Mouse (Mus musculus) 3134 (cell line): ENCODE results near the gene Fuz.
A peak's percentile ranks its signal among the peaks of the same experiment; 100 is the strongest.

Experiments used
- DNase-seq: peaks from one replicate; pipeline ENCODE4 v3.0.0-alpha.2; 2011; ENCODE audit warnings: low spot score; ENCODE audit not compliant: insufficient read length; ENCODE audit errors: extremely low read depth

Gene Fuz

DNA sequence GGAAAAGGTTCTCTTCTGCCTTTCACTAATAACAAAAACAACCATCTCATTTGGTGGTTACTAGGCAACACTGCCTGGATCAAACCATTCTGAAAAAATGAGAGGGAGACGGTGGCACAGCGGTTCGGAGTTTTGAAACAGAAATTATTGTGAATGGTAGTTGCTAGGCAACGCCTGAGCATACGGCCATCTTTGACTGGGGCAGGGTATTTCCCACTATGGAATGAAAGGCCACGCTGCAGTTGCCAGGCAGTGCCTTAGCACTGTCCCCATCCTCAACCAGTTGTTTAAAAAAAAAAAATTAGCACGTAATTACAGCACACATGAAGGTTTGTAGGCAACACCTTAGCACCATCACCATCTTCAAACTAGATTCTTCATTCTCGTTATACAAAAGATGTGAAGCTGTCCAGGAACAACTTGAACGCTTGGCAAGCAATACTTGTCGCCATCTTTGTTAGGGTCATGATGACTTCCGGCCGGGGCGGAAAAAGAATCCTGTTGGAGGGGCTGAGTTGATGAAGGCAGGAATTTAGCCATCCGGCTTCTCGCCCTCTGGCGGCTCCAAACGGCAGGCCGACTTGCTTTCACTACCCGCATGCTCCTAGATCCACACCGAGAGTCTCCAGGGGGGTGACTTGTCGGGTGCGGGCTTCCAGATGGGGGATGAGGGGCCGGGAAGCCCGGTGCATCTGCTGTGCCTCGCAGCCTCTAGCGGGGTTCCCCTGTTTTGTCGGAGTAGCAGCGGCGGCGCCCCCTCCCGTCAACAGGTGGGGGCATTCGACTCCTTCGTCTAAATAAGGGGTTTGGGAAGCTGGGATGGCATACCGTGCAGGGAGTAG, at the start of gene Fuz:
Fuz (plus strand) TSS at position 487 of the 842 bp plus-strand sequence.
- DNase-seq: peak; percentile 83

DNA sequence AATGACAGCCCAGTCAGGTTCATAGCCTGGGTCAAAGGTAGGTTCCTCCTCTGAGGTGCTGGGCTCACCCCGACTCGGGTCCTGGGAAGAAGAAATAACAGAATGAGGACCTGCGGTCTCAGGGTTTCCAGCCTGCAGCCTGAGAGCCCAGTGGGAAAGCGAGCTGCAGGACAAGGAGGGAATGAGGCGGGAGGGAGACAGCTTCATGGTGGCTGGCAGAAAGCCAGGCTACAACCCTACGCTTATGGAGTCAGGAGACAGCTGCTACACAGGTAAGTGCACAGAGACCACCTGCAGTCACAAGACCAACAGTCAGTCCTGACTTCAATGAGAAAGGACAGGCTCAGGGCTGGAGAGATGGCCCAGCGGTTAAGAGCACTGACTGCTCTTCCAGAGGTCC, 49.1 kb upstream of the Fuz start:
- DNase-seq: no peak

DNA sequence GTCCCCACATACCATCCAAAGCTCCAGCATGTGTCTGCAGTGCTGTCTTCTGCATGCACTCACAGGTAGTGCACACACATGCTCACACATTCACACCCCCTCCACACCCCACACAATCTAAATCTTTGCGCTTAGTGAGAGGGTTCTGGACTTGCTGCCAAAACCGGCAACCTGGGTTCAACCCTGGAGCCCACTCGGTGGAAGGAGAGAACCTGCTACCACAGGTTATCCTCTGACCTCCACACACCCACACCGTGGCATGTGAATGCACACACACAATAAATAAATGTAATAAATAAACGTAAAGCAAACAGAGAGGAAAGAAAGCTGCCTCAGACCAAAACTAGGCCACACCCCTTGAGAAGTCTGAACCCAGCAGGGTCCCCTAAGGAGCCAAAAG, 48.1 kb upstream of the Fuz start:
- no peak for DNase-seq

DNA sequence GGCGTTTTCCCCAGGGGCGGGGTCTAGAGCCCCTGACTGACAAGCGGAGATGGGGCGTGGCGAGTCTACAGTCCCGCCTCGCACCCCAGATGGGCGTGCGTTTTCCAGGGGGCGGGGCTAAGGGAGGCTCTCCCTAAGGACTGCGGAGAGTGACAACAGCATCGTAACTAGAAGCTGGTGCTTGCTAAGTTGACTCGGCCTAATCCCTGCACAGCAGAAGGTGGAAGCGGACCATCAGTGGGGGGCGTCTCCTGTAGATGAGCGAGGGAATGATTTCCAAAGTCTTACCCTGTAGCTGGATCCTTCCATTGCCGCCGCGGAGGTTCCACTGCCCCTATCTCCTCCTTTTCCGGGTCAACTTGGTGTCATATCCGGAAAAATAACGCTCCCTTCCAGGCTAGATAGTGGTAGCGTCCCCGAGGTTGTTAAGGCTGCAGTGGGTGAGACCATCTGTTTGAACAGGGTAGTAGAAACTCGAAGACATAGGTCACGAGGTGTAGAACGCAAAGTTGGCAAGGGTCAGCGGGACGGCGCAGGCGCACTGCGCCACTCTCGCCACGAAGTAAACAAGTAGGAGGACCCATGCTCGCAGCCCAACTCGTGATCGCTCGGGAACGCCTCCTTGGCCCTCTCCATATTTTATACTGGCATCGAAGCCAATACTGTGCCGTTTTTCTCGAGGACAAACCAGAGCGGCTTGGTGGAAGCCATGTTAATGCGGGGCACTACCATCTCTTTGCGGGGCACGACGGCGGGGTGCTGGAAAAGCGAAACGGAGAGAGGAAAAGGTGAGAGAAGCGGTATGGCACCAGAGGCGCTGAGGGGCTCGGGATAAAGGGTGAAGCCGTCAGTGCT, 47.1 kb upstream of the Fuz start, which contains the start of the genes Akt1s1 and Tbc1d17:
Akt1s1 (plus strand) TSS at position 431 of the 855 bp plus-strand sequence.
Tbc1d17 (minus strand) TSS at position 519 of the 855 bp plus-strand sequence.
- DNase-seq: peak; percentile 99

DNA sequence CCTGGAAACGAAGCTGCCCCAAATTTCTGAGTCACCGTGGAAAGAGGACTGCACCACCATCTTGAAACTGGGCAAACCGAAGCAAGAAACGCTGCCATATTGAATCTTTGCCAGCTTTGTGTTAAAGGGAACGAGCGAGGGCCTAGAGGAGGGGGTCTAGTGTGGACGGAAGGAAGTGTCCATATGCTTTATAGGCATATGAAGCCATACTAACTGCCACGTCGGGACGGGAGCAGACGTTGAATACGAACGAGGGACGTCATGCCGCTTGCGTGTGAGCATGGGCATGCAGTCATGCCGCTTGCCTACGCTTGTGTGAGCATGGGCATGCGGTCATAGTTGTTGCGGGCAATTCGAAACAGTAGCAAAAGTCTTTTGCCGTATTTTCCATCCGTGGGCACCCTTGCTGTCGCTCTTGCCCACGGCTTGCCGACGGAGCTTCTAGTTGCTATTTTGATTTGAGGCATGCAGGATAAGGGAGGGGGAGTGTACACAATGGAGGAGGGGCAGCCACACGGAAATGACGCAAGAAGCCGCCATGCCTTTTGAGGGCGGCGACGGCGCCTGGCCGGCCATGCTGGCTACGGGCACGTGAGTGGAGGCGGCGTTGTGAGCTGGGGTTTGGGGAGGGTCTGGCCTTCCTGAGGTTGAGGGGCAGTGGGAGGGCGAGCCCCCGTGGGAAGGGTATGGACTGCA, 46.3 kb upstream of the Fuz start:
- DNase-seq: peak; percentile 85

DNA sequence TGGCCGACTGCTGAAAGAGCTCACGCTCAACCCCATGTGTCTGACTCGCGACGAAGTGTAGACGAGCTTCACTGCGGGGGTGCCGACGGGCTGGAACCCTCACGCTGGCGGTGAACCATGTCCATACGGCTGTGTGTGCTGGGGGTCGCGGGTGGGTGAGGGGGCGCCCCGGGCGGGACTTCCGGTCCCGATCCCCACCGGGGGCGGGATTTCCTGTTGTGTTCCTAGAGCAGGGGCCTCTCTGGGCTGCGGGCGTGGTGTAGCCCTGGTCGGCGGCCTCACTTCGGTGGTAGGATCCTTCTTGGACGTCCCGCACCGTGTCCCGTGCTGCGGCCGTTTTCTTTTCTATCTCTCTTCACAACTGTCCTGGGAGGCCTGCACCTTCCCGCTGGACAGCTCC, 45.7 kb upstream of the Fuz start:
- peak; percentile 74 for DNase-seq

DNA sequence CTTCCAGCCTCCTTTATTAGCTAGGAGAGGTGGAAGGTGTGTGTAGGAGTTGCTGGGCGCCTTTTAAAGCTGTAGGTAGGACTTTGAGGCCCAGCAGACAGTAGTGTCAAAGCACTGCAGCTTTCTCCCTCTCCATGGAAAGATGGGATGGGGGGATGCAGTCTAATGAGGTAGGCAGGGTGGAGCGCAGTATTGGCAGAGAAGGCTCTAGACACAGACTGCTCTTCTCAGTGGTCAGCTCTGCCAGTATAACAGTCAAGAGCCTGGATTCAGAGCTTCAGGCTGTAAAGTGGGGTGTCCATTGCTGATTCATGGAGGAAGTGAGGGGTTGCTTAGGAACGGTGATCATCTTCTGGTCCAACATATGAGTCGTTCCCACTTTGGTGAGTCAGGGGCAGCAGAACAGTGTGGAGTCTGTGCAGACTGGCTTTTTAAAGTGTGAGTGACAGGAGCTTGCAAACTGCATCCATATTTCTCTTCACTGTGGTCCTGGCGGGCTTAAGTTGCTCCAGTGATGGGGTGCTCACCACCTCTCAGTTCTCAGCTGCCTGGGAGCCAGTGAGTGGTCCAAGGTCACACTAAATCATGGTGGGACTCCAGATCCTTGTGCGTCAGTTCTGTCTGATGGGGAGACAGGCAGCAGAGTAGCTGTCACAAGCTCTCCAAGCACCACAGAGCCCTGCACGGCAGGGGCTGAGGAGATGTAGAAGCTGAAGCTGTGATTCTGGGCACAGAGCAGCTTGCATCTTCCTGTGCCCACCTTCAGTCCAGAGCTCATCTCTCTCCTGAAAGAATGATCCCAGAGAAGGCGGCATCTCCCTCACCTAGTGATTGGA, 44.9 kb upstream of the Fuz start:
- no peak for DNase-seq

DNA sequence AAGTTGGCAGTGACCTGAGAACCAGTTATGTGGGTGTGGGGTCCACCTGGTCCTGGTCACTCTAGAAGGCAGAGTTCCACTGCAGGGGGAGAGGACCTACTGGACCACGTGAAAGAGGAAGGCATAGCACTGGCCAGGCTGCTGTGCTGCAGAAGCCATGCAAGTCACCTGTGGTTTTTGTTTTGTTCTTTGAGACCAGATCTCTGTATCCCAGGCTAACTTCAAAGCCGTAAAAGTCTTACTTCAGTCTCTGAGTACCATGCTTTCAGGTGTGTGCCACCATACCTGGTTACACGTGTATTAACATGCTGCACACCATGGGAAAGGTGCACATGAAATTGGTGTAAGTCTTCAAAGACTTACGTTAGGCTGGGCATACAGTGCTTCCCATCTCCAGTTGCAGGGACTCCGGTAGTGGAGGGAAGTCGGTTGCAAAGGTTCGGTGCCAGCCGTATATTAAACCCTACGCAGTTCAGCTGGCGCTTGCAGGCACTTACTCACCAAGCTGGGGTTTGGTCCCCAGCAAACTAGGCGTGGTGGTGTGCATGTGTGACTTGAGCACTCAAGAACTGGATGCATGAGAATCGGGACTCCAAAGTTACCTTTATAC, 44.1 kb upstream of the Fuz start:
- no peak for DNase-seq

DNA sequence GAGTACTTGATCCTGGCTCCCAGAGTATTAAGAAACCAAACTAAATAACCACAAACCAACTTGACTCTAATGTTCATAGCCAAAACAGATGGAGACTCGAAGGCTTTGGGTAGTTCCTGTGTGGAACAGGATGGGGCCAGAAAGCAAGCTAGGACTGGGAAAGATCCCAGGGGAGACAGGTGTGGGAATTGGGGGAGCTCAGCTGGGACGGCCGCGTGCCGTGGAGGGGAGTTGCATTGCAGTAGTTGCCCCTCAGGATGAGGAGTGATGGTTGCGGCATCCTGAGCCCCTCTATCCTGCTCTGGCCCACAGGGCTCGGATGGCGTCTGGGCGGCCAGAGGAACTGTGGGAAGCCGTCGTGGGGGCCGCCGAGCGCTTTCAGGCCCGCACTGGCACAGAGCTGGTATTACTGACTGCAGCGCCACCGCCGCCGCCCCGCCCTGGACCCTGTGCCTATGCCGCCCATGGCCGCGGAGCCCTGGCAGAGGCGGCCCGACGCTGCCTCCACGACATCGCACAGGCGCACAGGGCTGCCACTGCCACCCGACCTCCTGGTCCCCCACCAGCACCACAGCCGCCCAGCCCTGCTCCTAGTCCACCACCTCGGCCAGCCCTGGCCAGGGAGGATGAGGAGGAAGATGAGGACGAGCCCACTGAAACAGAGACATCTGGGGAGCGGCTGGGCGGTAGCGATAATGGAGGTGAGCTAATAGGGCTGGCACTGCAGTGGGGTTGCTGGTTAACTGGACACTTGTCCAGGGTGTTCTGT, 43.4 kb upstream of the Fuz start:
- DNase-seq: no peak

DNA sequence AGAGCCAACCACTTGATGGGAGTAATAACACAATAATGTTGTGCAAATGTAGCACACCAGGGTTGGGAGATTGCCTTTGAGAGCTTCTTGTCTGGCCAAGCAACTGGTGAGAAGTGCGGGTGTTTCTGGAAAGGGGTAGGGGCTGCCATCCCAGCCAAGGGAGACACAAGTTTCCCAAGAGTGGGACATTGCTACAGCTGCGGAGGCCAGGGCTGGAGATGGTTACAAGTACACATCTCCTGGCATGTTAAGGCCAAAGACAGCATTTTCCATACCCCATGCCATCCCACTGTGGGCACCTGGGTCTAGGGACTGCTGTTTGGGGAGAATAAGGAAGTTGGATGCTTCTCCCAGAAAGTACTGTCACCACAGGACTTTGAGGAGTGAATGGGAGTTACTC, 42.8 kb upstream of the Fuz start:
- no peak for DNase-seq

DNA sequence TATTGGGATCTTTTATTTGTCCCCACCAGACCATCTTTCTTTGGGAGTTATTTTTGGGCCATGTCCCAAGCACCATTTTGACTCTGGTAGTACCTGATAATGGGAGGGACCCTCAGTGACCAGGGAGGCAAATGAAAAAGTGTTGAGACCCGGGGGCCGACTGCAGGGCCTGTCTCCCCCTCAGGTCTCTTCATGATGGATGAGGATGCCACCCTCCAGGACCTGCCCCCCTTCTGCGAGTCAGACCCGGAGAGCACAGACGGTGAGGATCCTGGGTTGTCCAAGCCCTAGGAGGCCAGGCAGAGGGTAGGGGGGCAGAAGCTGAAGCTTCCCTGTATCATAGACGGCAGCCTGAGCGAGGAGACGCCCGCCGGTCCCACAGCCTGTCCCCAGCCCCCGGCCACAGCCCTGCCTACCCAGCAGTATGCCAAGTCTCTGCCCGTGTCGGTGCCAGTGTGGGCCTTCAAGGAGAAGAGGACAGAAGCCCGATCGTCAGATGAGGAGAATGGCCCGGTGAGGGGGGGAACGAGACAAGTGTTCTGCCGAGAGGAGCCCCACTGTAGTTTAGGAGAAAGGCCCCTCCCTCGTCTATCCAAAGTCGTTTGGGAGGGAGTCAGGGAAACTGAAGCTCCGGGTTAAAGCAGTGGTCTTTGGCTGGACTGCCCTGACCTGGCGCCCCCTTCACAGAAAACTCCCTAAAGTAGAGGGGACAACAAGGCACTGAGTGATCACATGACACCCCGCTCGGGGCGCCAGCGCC, 42.1 kb upstream of the Fuz start:
- no peak for DNase-seq

DNA sequence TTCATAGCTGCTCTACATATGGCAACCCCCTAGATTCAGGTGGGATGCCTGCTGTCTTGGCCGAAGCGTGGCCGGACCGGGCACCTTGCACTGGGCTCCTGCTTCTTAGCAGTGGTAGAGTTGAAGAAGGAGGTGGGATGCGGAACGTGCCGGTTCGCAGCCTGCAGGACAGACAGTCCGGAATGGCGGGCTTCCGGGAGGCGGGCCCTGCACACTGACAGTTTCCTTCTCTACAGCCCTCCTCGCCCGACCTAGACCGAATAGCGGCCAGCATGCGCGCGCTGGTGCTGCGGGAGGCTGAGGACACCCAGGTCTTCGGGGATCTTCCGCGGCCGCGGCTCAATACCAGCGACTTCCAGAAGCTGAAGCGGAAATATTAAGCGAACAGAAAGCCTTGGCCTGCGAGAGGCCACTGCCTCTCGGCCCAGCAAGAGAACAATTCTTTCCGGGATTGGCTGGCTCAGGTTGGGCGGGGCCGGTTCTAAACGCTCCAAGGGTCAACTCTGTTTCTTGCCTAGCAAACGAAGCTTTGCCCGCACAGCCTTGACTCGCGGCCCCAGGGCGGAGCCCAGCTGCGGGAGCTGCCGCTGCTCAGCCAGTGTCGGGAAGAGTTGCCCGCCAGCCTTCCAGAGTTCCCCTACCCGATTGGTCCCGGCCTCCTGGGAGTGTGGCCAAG, 41.4 kb upstream of the Fuz start:
- DNase-seq: peak; percentile 89

DNA sequence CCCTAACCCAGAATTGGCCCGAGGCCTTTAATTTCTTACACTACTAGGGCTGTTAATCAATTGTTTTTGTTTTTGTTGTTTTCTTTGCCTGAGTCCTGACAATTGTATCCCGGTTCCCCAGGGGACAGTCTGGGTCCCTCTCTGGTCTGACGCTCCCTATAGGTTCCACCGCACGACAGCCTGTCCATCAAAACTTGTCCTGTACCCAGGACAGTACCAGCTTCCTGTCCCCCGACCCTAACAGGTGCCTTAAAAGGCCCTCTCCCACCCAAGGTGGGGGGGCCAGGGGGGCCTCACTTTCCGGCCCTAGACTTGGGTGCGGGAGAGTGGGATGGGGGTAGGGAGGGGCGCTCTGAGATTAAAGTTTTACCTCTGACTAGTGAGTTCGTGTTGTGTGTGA, 40.8 kb upstream of the Fuz start:
- DNase-seq: no peak

DNA sequence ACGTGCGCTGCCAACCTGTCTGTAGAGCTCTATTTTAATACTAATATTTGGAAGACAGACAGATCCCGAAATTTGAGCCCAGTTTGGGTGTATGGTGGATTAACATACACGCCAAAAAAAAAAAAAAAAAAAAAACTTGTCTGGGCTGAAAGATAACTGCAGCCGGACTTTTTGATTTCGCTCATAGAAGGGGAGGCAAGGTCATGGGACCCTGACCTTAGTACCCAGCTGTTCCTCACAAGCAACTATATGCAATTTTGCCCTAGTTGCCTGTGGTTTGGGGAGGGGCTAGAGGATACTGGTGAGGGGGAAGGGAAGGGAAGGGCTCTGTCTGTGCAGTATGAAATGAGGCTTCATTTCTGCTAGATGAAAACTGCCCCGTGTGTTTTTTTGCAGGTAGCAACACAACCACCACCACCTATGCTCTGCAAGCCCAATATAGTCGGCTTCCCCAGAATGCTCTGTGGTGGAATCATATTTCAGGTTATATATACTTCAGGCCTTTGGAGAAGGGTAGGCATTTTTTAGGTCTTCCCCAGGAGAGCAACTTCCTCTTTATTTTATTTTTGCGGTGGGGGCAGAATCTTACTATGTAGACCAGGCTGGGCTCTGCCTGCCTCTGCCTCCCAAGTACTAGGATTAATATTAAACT, 39.5 kb upstream of the Fuz start:
- no peak for DNase-seq

DNA sequence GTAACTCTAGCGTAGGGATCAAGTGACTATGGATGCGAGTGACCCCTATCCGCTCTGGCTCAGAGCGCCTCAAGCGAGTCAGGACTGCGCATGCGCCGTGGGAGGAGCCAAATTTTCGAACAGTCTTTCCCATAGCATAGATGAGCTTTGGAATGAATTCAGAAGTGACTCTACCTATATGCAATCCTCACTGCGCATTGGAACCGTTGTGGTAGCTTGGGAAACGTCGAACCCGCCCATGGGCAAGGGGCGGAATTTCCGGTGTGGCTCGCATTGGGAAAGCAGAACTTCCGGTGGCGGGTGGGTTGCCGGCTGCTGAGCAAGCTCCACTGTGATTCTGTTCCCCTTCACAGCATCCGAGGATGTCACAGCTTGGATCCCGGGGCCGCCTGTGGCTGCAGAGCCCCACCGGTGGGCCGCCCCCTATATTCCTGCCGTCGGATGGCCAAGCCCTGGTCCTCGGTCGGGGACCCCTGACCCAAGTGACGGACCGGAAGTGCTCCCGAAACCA, 38.8 kb upstream of the Fuz start, which contains the start of gene Pnkp:
Pnkp (plus strand) TSS at position 98 of the 511 bp plus-strand sequence.
- DNase-seq: peak; percentile 84

DNA sequence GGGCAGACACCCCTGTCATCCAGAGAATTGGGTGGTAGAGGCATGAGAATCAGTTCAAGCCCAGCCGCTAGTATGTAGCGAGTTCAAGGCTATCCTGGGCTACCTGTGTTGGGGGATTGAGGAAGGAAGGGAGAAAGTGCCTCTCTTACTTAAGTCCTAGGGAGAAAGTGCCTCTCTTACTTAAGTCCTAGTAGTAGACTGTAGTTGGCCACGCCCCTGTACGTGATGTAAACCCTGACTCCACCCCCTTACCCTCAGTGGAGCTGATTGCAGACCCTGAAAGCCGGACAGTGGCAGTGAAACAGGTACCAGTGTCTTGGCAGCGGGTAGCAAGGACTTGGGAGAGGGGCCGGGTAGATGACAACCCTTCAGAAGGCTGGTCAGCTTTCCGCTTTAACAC, 38.0 kb upstream of the Fuz start:
- DNase-seq: peak; percentile 41

DNA sequence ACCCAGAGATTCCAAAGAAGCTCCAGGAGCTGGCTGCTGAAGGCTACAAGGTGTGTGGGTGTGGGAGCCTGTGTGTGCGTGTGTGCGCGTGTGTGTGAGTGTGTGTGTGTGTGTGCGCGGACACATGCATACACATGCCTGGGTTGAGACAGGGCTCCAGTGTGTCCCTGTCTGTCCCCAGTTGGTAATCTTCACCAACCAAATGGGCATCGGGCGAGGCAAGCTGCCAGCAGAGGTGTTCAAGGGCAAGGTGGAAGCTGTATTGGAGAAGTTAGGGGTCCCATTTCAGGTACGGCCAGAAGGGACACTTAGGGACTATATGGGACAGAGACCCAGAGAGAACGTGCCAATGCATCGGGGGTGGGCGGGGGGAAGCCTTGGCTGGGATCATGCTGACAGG, 36.0 kb upstream of the Fuz start:
- DNase-seq: no peak
